Mouse (Mus musculus): ENCODE measurements around the gene Styxl1. TPM values are rescaled to one million over a fixed set of nuclear protein-coding genes. Genes with fewer than 3 reads are reported as not detected.

Styxl1 gene
- polyA plus RNA-seq, 1 experiment, result 0.57 TPM

GRCm38 (mm10) chr5:135751595-135751994, 26.6 kb downstream of the Styxl1 start:
- WGBS, result 86% methylated on average over 2 of the region's 2 CpGs
- no peak for TF ChIP-seq CTCF (IDR thresholded peaks at IDR 0.05; ENCODE audit: borderline replicate concordance, control insufficient read depth, extremely low read depth, insufficient read depth, low read length, poor library complexity)
- no peak for TF ChIP-seq POLR2A (IDR thresholded peaks at IDR 0.05; ENCODE audit: control insufficient read depth, extremely low read depth, insufficient read depth, low read length, poor library complexity)
- Histone ChIP-seq H3K4me1 (replicated peaks; ENCODE audit: control insufficient read depth, insufficient read depth, low read length) (no peaks in the 10 kb centered on the region), H3K27me3 (ENCODE audit: control insufficient read depth, insufficient read depth, low read length) (no peaks in the 10 kb centered on the region), H3K27ac (ENCODE audit: control insufficient read depth, insufficient read depth, low read length) (no peak overlapping the region), H3K36me3 (ENCODE audit: control insufficient read depth, insufficient read depth, low read length) (no peaks in the 10 kb centered on the region), H3K4me3 (ENCODE audit: control insufficient read depth, insufficient read depth, low read length) (no peak overlapping the region)
- DNase-seq, result no peak

- no peak overlapping the region for H3K27ac ChIP-seq (ENCODE audit: control insufficient read depth, insufficient read depth, low read length)
- no peak overlapping the region for H3K4me3 ChIP-seq (ENCODE audit: control insufficient read depth, insufficient read depth, low read length)
- no peak for DNase-seq
- H3K27me3 ChIP-seq (ENCODE audit: control insufficient read depth, insufficient read depth, low read length), result no peaks in the 10 kb centered on the region
- TF ChIP-seq CTCF (IDR thresholded peaks at IDR 0.05; ENCODE audit: borderline replicate concordance, control insufficient read depth, extremely low read depth, insufficient read depth, low read length, poor library complexity), result no peak
- no peak for TF ChIP-seq POLR2A (IDR thresholded peaks at IDR 0.05; ENCODE audit: control insufficient read depth, extremely low read depth, insufficient read depth, low read length, poor library complexity)
- WGBS, result 94% methylated on average over 1 of the region's 1 CpGs
- no peaks in the 10 kb centered on the region for H3K4me1 ChIP-seq (replicated peaks; ENCODE audit: control insufficient read depth, insufficient read depth, low read length)
- no peaks in the 10 kb centered on the region for H3K36me3 ChIP-seq (ENCODE audit: control insufficient read depth, insufficient read depth, low read length)
Observed at GRCm38 (mm10) chr5:135751041-135751440, 27.1 kb downstream of the Styxl1 start.

GRCm38 (mm10) chr5:135744742-135745141, 33.4 kb downstream of the Styxl1 start:
- 46% methylated on average over 12 of the region's 12 CpGs for WGBS
- H3K4me3 ChIP-seq (ENCODE audit: control insufficient read depth, insufficient read depth, low read length), result peak overlapping the region; percentile 85
- TF ChIP-seq CTCF (IDR thresholded peaks at IDR 0.05; ENCODE audit: borderline replicate concordance, control insufficient read depth, extremely low read depth, insufficient read depth, low read length, poor library complexity), result no peak
- no peak for TF ChIP-seq POLR2A (IDR thresholded peaks at IDR 0.05; ENCODE audit: control insufficient read depth, extremely low read depth, insufficient read depth, low read length, poor library complexity)
- H3K27ac ChIP-seq (ENCODE audit: control insufficient read depth, insufficient read depth, low read length), result no peak overlapping the region
- no peaks in the 10 kb centered on the region for H3K27me3 ChIP-seq (ENCODE audit: control insufficient read depth, insufficient read depth, low read length)
- H3K36me3 ChIP-seq (ENCODE audit: control insufficient read depth, insufficient read depth, low read length), result no peaks in the 10 kb centered on the region
- DNase-seq, result no peak
- H3K4me1 ChIP-seq (replicated peaks; ENCODE audit: control insufficient read depth, insufficient read depth, low read length), result peaks cover 9% of the 10 kb centered on the region

GRCm38 (mm10) chr5:135743741-135744609, 34.2 kb downstream of the Styxl1 start, which contains the start of gene Tmem120a:
Tmem120a (minus strand) TSS chr5:135744448.
- peak; percentile 96 for DNase-seq
- Histone ChIP-seq H3K4me3 (ENCODE audit: control insufficient read depth, insufficient read depth, low read length) (peak within 1 kb of the TSS; percentile 85), H3K27ac (ENCODE audit: control insufficient read depth, insufficient read depth, low read length) (no peak within 1 kb of the TSS), H3K4me1 (replicated peaks; ENCODE audit: control insufficient read depth, insufficient read depth, low read length) (peaks cover 9% of the 10 kb centered on the region), H3K27me3 (ENCODE audit: control insufficient read depth, insufficient read depth, low read length) (no peaks in the 10 kb centered on the region), H3K36me3 (ENCODE audit: control insufficient read depth, insufficient read depth, low read length) (no peaks in the 10 kb centered on the region)
- no peak for TF ChIP-seq CTCF (IDR thresholded peaks at IDR 0.05; ENCODE audit: borderline replicate concordance, control insufficient read depth, extremely low read depth, insufficient read depth, low read length, poor library complexity)
- TF ChIP-seq POLR2A (IDR thresholded peaks at IDR 0.05; ENCODE audit: control insufficient read depth, extremely low read depth, insufficient read depth, low read length, poor library complexity), result peak; percentile 60; the same call in 1 of the 2 replicates
- under 1% methylated on average over 59 of the region's 60 CpGs for WGBS

GRCm38 (mm10) chr5:135742941-135743740, 35.0 kb downstream of the Styxl1 start:
- H3K36me3 ChIP-seq (ENCODE audit: control insufficient read depth, insufficient read depth, low read length), result no peaks in the 10 kb centered on the region
- no peak for DNase-seq
- H3K4me3 ChIP-seq (ENCODE audit: control insufficient read depth, insufficient read depth, low read length), result peak overlapping the region; percentile 85
- no peaks in the 10 kb centered on the region for H3K27me3 ChIP-seq (ENCODE audit: control insufficient read depth, insufficient read depth, low read length)
- TF ChIP-seq CTCF (IDR thresholded peaks at IDR 0.05; ENCODE audit: borderline replicate concordance, control insufficient read depth, extremely low read depth, insufficient read depth, low read length, poor library complexity) (no peak), POLR2A (IDR thresholded peaks at IDR 0.05; ENCODE audit: control insufficient read depth, extremely low read depth, insufficient read depth, low read length, poor library complexity) (no peak)
- peaks cover 9% of the 10 kb centered on the region for H3K4me1 ChIP-seq (replicated peaks; ENCODE audit: control insufficient read depth, insufficient read depth, low read length)
- 38% methylated on average over 18 of the region's 18 CpGs for WGBS
- H3K27ac ChIP-seq (ENCODE audit: control insufficient read depth, insufficient read depth, low read length), result no peak overlapping the region

GRCm38 (mm10) chr5:135742156-135742555, 36.0 kb downstream of the Styxl1 start:
- Histone ChIP-seq H3K27ac (ENCODE audit: control insufficient read depth, insufficient read depth, low read length) (no peak overlapping the region), H3K36me3 (ENCODE audit: control insufficient read depth, insufficient read depth, low read length) (no peaks in the 10 kb centered on the region), H3K4me3 (ENCODE audit: control insufficient read depth, insufficient read depth, low read length) (no peak overlapping the region), H3K4me1 (replicated peaks; ENCODE audit: control insufficient read depth, insufficient read depth, low read length) (peaks cover 9% of the 10 kb centered on the region), H3K27me3 (ENCODE audit: control insufficient read depth, insufficient read depth, low read length) (no peaks in the 10 kb centered on the region)
- TF ChIP-seq CTCF (IDR thresholded peaks at IDR 0.05; ENCODE audit: borderline replicate concordance, control insufficient read depth, extremely low read depth, insufficient read depth, low read length, poor library complexity), result no peak
- TF ChIP-seq POLR2A (IDR thresholded peaks at IDR 0.05; ENCODE audit: control insufficient read depth, extremely low read depth, insufficient read depth, low read length, poor library complexity), result no peak
- WGBS, result 77% methylated on average over 10 of the region's 10 CpGs
- DNase-seq, result no peak

Measured in thymus, adult 2 months (tissue).